Mouse (Mus musculus) thymus, postnatal 4 days (tissue): ENCODE results near the gene Mrpl42.
"Not testable (repeated sequence)": the region's sequence is repeated elsewhere in the genome, so short reads cannot be mapped to it uniquely, and the experiment has no call there.

Experiments used
- DNase-seq: peaks from one replicate; pipeline ENCODE4 v3.0.0; 2021

Mrpl42 gene

GRCm38 (mm10) chr10:95501463-95502081 lies at the start of gene Mrpl42:
Gene Mrpl42, minus strand, starts transcription at chr10:95501940.
- peak; percentile 86 for DNase-seq

- DNase-seq: no peak
Observed at GRCm38 (mm10) chr10:95550506-95550905, 48.8 kb upstream of the Mrpl42 start.

GRCm38 (mm10) chr10:95549080-95549479 lies 47.3 kb upstream of the Mrpl42 start:
- not testable (repeated sequence) for DNase-seq

- no peak for DNase-seq
Observed at GRCm38 (mm10) chr10:95548154-95548826, 46.5 kb upstream of the Mrpl42 start.

- no peak for DNase-seq
Observed at GRCm38 (mm10) chr10:95546178-95546577, 44.4 kb upstream of the Mrpl42 start.

GRCm38 (mm10) chr10:95545051-95545450 lies 43.3 kb upstream of the Mrpl42 start:
- DNase-seq: no peak

- DNase-seq: no peak
Observed at GRCm38 (mm10) chr10:95544651-95545050, 42.9 kb upstream of the Mrpl42 start.

- DNase-seq: no peak
Observed at GRCm38 (mm10) chr10:95544004-95544403, 42.3 kb upstream of the Mrpl42 start.

- DNase-seq: no peak
Observed at GRCm38 (mm10) chr10:95543377-95543776, 41.6 kb upstream of the Mrpl42 start.

- no peak for DNase-seq
Observed at GRCm38 (mm10) chr10:95542916-95543315, 41.2 kb upstream of the Mrpl42 start.

GRCm38 (mm10) chr10:95539841-95540240 lies 38.1 kb upstream of the Mrpl42 start:
- no peak for DNase-seq

GRCm38 (mm10) chr10:95539260-95539659 lies 37.5 kb upstream of the Mrpl42 start:
- no peak for DNase-seq

GRCm38 (mm10) chr10:95536222-95536541 lies 34.4 kb upstream of the Mrpl42 start:
- no peak for DNase-seq

GRCm38 (mm10) chr10:95535399-95536221 lies 33.9 kb upstream of the Mrpl42 start:
- DNase-seq: no peak

- DNase-seq: no peak
Observed at GRCm38 (mm10) chr10:95533382-95533781, 31.6 kb upstream of the Mrpl42 start.

GRCm38 (mm10) chr10:95532916-95533315 lies 31.2 kb upstream of the Mrpl42 start:
- DNase-seq: no peak

GRCm38 (mm10) chr10:95530551-95531121 lies 28.9 kb upstream of the Mrpl42 start:
- no peak for DNase-seq

GRCm38 (mm10) chr10:95526495-95527122 lies 24.9 kb upstream of the Mrpl42 start:
- DNase-seq: no peak

- no peak for DNase-seq
Observed at GRCm38 (mm10) chr10:95525871-95526270, 24.1 kb upstream of the Mrpl42 start.

GRCm38 (mm10) chr10:95525037-95525675 lies 23.4 kb upstream of the Mrpl42 start:
- DNase-seq: no peak

- DNase-seq: no peak
Observed at GRCm38 (mm10) chr10:95517656-95518055, 15.9 kb upstream of the Mrpl42 start.

- DNase-seq: peak; percentile 74
Observed at GRCm38 (mm10) chr10:95515293-95515931, 13.7 kb upstream of the Mrpl42 start.
